Mouse (Mus musculus) bone marrow, adult 2 months (tissue): Measurements from ENCODE around the gene 1700015G11Rik.

Experiments used
- CTCF ChIP-seq: fragments of 200-500 bp; IDR thresholded peaks from 2 replicates; pipeline ENCODE4 v1.5.1; 2011; ENCODE audit warnings: low read length, control low read depth; ENCODE audit not compliant: control insufficient read depth, insufficient read depth
- POLR2A ChIP-seq: fragments of 200-500 bp; IDR thresholded peaks from 2 replicates; pipeline ENCODE4 v1.6.1; 2011; ENCODE audit warnings: low read depth, mild to moderate bottlenecking, control low read depth, low read length, borderline replicate concordance; ENCODE audit not compliant: control insufficient read depth

DNA sequence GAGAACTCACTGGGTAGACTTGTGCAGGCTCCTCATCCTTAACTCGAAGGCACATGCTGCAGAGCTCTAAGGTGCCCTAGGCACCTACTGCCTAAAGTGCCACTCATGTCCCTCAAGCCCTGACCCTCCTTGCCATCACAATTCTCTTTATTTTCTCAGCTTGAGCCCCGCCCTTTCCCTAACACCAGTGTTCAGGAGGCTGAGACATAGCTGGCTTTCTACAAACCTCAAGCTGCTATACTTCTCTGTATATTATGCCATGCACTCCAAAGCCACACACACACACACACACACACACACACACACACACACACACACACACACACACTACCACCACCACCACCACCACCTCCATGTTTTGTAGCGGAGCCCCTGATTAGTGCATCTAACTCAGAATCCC is at the start of gene 1700015G11Rik:
- TF ChIP-seq CTCF (no peak), POLR2A (no peak)
